Mouse (Mus musculus) C2C12 (cell line): Measurements from ENCODE around the gene Adm2.

ENCODE experiments used
- CEBPB ChIP-seq: IDR thresholded peaks from one replicate; pipeline ENCODE4 v1.6.1; 2011; ENCODE audit warnings: low read depth, mild to moderate bottlenecking, control low read depth, moderate library complexity
- CTCF ChIP-seq: IDR thresholded peaks from one replicate; pipeline ENCODE4 v1.5.1; 2011; ENCODE audit not compliant: control insufficient read depth, insufficient read depth, insufficient read length
- FOSL1 ChIP-seq: IDR thresholded peaks from one replicate; pipeline ENCODE4 v1.8.0; 2011; ENCODE audit warnings: mild to moderate bottlenecking, low read length; ENCODE audit not compliant: poor library complexity, insufficient read depth, severe bottlenecking
- MAX ChIP-seq: IDR thresholded peaks from one replicate; pipeline ENCODE4 v1.6.1; 2011; ENCODE audit warnings: mild to moderate bottlenecking, control low read depth
- MYOD1 ChIP-seq: IDR thresholded peaks from one replicate; pipeline ENCODE4 v1.6.1; 2011; ENCODE audit warnings: low read depth; ENCODE audit not compliant: control insufficient read depth, insufficient read length
- USF1 ChIP-seq: IDR thresholded peaks from one replicate; pipeline ENCODE4 v1.6.1; 2011; ENCODE audit warnings: low read depth, mild to moderate bottlenecking, control low read depth, moderate library complexity

DNA sequence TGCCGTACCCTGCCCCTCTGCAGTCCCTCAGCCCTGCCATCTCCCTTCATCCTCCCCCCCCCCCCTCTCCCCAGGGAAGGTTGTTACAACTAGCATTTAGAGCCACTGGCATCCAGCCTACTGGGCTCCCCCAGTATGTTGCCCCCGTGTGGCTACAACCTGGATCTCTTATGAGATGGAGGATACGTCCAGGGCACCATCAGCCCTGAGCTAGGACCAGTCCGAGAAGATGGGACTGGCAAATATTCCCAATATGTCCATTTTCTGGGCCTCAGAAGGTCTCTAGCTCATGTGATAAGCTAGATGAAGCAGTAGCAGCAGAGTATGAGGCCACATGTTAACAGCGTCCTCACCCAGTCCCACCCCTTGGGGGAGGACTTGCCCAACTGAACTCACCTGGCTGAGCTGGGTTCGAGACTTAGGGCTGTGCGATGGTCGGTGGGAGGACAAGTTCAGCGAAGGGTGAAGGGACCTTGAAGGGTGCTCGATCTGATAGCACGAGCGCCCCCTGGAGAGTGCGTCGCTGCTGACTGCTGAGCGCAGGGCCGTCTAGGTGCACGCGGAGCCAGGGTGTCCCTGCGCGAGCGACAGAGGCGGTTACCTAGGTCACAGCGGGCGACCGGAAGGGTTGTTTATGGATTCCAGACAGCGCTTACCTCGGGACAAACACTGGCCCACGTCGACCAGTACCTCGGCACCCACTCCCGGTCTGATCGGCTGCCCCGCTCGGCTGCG lies 50.7 kb downstream of the Adm2 start:
- TF ChIP-seq USF1 (no peak), MYOD1 (no peak), CTCF (peak; percentile 95), MAX (no peak), FOSL1 (no peak), CEBPB (no peak)
